8 mouse cellular contexts compared by ENCODE assay signal in genomic region chr10:25359959-25360811, GRCm38 (mm10). TPM values are rescaled to one million over a fixed set of nuclear protein-coding genes. Genes with fewer than 3 reads are reported as not detected.
DNase-seq lines count a peak whose midpoint lies in the region; ATAC-seq and TF ChIP-seq lines count a peak whose summit lies in the region.

No protein-coding gene starts in this region.

- peak overlapping the region; percentile 91 for H3K27ac ChIP-seq in forebrain, embryonic 10.5 days
- peak overlapping the region; percentile 90 for H3K27ac ChIP-seq in hindbrain, embryonic 10.5 days
- peak overlapping the region; percentile 80 for H3K27ac ChIP-seq in limb, embryonic 14.5 days (replicated peaks; ENCODE audit: low read depth, low read length)
- H3K27ac ChIP-seq in midbrain, embryonic 15.5 days, result peak overlapping the region; percentile 65
- H3K27ac ChIP-seq in testis, adult 2 months (ENCODE audit: control insufficient read depth, insufficient read depth, low read depth, low read length), result peak overlapping the region; percentile 84

- H3K4me2 ChIP-seq in limb, embryonic 14.5 days (replicated peaks; ENCODE audit: low read depth, low read length, severe bottlenecking), result peak overlapping the region; percentile 69
- peak overlapping the region; percentile 89 for H3K4me2 ChIP-seq in midbrain, embryonic 15.5 days

- TF ChIP-seq CTCF in testis, adult 2 months (IDR thresholded peaks at IDR 0.05; ENCODE audit: control insufficient read depth, insufficient read depth, insufficient replicate concordance, low read depth, low read length), result no peak

- TF ChIP-seq POLR2A in limb, embryonic 14.5 days (IDR thresholded peaks at IDR 0.05; ENCODE audit: borderline replicate concordance, extremely low read depth, insufficient read depth, insufficient read length), result no peak
- TF ChIP-seq POLR2A in testis, adult 2 months (IDR thresholded peaks at IDR 0.05; ENCODE audit: control insufficient read depth, low read depth, low read length), result no peak

- H3K27me3 ChIP-seq in erythroblast, embryonic 14.5 days (ENCODE audit: control insufficient read depth), result peaks cover 44% of the 10 kb centered on the region
- H3K27me3 ChIP-seq in forebrain, embryonic 10.5 days (ENCODE audit: poor library complexity, severe bottlenecking), result peaks cover 12% of the 10 kb centered on the region; the same call in 1 of the 2 replicates
- H3K27me3 ChIP-seq in hindbrain, embryonic 10.5 days (ENCODE audit: insufficient read depth, poor library complexity, severe bottlenecking), result 0 out of 2 replicates have a peak, but pooled peaks cover 7% of the 10 kb centered on the region
- H3K27me3 ChIP-seq in limb, embryonic 14.5 days (ENCODE audit: control insufficient read depth, insufficient read depth, low read length), result no peaks in the 10 kb centered on the region
- H3K27me3 ChIP-seq in midbrain, embryonic 15.5 days (replicated peaks), result 0 out of 2 replicates have a peak, but pooled peaks cover 3% of the 10 kb centered on the region
- H3K27me3 ChIP-seq in testis, adult 2 months (ENCODE audit: control insufficient read depth, insufficient read depth, low read length), result no peaks in the 10 kb centered on the region

- H3K4me3 ChIP-seq in erythroblast, embryonic 14.5 days (replicated peaks), result peak overlapping the region; percentile 77
- H3K4me3 ChIP-seq in forebrain, embryonic 10.5 days, result peak overlapping the region; percentile 86
- peak overlapping the region; percentile 83 for H3K4me3 ChIP-seq in hindbrain, embryonic 10.5 days
- H3K4me3 ChIP-seq in limb, embryonic 14.5 days (replicated peaks; ENCODE audit: low read length), result peak overlapping the region; percentile 81
- peak overlapping the region; percentile 94 for H3K4me3 ChIP-seq in midbrain, embryonic 15.5 days
- H3K4me3 ChIP-seq in testis, adult 2 months (ENCODE audit: control insufficient read depth, low read depth, low read length), result peak overlapping the region; percentile 95

- H3K36me3 ChIP-seq in erythroblast, embryonic 14.5 days (ENCODE audit: control insufficient read depth), result no peaks in the 10 kb centered on the region
- H3K36me3 ChIP-seq in forebrain, embryonic 10.5 days (replicated peaks), result no peaks in the 10 kb centered on the region
- no peaks in the 10 kb centered on the region for H3K36me3 ChIP-seq in hindbrain, embryonic 10.5 days
- no peaks in the 10 kb centered on the region for H3K36me3 ChIP-seq in limb, embryonic 14.5 days (ENCODE audit: control insufficient read depth, insufficient read depth, low read length)
- no peaks in the 10 kb centered on the region for H3K36me3 ChIP-seq in midbrain, embryonic 15.5 days (replicated peaks)
- no peaks in the 10 kb centered on the region for H3K36me3 ChIP-seq in testis, adult 2 months (ENCODE audit: control insufficient read depth, insufficient read depth, low read length)

- H3K9ac ChIP-seq in limb, embryonic 14.5 days (ENCODE audit: low read depth, low read length, severe bottlenecking), result peak overlapping the region; percentile 89
- H3K9ac ChIP-seq in midbrain, embryonic 15.5 days, result peak overlapping the region; percentile 73

- peaks cover 17% of the 10 kb centered on the region for H3K4me1 ChIP-seq in erythroblast, embryonic 14.5 days (ENCODE audit: control insufficient read depth)
- peaks cover 27% of the 10 kb centered on the region for H3K4me1 ChIP-seq in forebrain, embryonic 10.5 days
- peaks cover 11% of the 10 kb centered on the region; the same call in 1 of the 2 replicates for H3K4me1 ChIP-seq in hindbrain, embryonic 10.5 days (replicated peaks)
- H3K4me1 ChIP-seq in limb, embryonic 14.5 days (ENCODE audit: control insufficient read depth, insufficient read depth, low read length), result peaks cover 21% of the 10 kb centered on the region
- peaks cover 15% of the 10 kb centered on the region for H3K4me1 ChIP-seq in midbrain, embryonic 15.5 days
- H3K4me1 ChIP-seq in testis, adult 2 months (ENCODE audit: control insufficient read depth, insufficient read depth, low read length), result peaks cover 6% of the 10 kb centered on the region

- no peak for ATAC-seq in erythroblast, adult 5-6 weeks (replicated peaks; ENCODE audit: low FRiP score, poor library complexity, severe bottlenecking)
- ATAC-seq in limb, embryonic 14.5 days (ENCODE audit: low FRiP score, low read depth), result peak; percentile 24
- ATAC-seq in midbrain, embryonic 15.5 days (replicated peaks), result no peak; the same call in none of the 2 replicates

- peak; percentile 49 for DNase-seq in adrenal gland, adult 2 months
- DNase-seq in forebrain, embryonic 10.5 days (ENCODE audit: extremely low spot score, low spot score), result peak; percentile 25
- peak; percentile 41 for DNase-seq in hindbrain, embryonic 10.5 days (ENCODE audit: low spot score)
- no peak for DNase-seq in limb, embryonic 14.5 days (ENCODE audit: low spot score)

- H3K9me3 ChIP-seq in erythroblast, embryonic 14.5 days (ENCODE audit: control insufficient read depth, low read length), result no peaks in the 10 kb centered on the region
- H3K9me3 ChIP-seq in forebrain, embryonic 10.5 days, result no peaks in the 10 kb centered on the region
- no peaks in the 10 kb centered on the region for H3K9me3 ChIP-seq in hindbrain, embryonic 10.5 days
- H3K9me3 ChIP-seq in limb, embryonic 14.5 days (ENCODE audit: control insufficient read depth, low read length), result no peaks in the 10 kb centered on the region
- no peaks in the 10 kb centered on the region for H3K9me3 ChIP-seq in midbrain, embryonic 15.5 days

- 0% methylated on average over 60 of the region's 84 CpGs for WGBS in forebrain, embryonic 10.5 days
- under 1% methylated on average over 82 of the region's 84 CpGs for whole genome bisulfite sequencing in hindbrain, embryonic 10.5 days
- under 1% methylated on average over 48 of the region's 84 CpGs for WGBS in limb, embryonic 14.5 days
- WGBS in midbrain, embryonic 15.5 days, result under 1% methylated on average over 53 of the region's 84 CpGs

RNA-seq across cellular contexts. Expression of gene Epb41l2, which starts 0.6 kb away (rescaled TPM):
- polyA plus RNA-seq in erythroblast, embryonic 14.5 days (2012), result 0.47 and 0.48 TPM in 2 replicates
- total RNA-seq in erythroblast, adult 5-6 weeks (2015; ENCODE audit: low replicate concordance), result 11.5 and 13.6 TPM in 2 replicates
- total RNA-seq in erythroblast, adult 5-6 weeks (2017; ENCODE audit: low replicate concordance), result 6.0 and 8.3 TPM in 2 replicates
- total RNA-seq in adrenal gland, adult 2 months (2021), result 10 to 100 TPM; 61.7 to 71.6 TPM
- polyA plus RNA-seq in adrenal gland, adult 2 months (2012; rRNA removed), result 16.9 and 20.5 TPM in 2 replicates
- 42.7 and 43.0 TPM in 2 replicates for polyA plus RNA-seq in forebrain, embryonic 10.5 days (2016; fragmentation: Nextera tagmentation; extraction: Ambion mirVana)
- 33.8 and 40.5 TPM in 2 replicates for polyA plus RNA-seq in hindbrain, embryonic 10.5 days (2016; fragmentation: Nextera tagmentation; extraction: Ambion mirVana)
- 120 and 143 TPM in 2 replicates for polyA plus RNA-seq in limb, embryonic 14.5 days (2012; rRNA removed)
- polyA plus RNA-seq in limb, embryonic 14.5 days (2014; fragmentation: Nextera tagmentation; extraction: Ambion mirVana), result 78.1 and 81.7 TPM in 2 replicates
- polyA plus RNA-seq in midbrain, embryonic 15.5 days (2015; fragmentation: Nextera tagmentation; extraction: Ambion mirVana), result 25.4 and 27.7 TPM in 2 replicates
- 162 and 171 TPM in 2 replicates for polyA plus RNA-seq in testis, adult 2 months (2012; rRNA removed)

RNA-seq across cellular contexts. Expression of gene Akap7, which starts 52.5 kb away (rescaled TPM):
- 2.5 and 2.6 TPM in 2 replicates for polyA plus RNA-seq in erythroblast, embryonic 14.5 days (2012)
- total RNA-seq in erythroblast, adult 5-6 weeks (2015; ENCODE audit: low replicate concordance), result 162 and 177 TPM in 2 replicates
- total RNA-seq in erythroblast, adult 5-6 weeks (2017; ENCODE audit: low replicate concordance), result 292 and 295 TPM in 2 replicates
- 10 to 100 TPM; 70.3 to 73.3 TPM for total RNA-seq in adrenal gland, adult 2 months (2021)
- polyA plus RNA-seq in adrenal gland, adult 2 months (2012; rRNA removed), result 1.7 and 1.9 TPM in 2 replicates
- 15.1 and 16.4 TPM in 2 replicates for polyA plus RNA-seq in forebrain, embryonic 10.5 days (2016; fragmentation: Nextera tagmentation; extraction: Ambion mirVana)
- 15.6 and 16.3 TPM in 2 replicates for polyA plus RNA-seq in hindbrain, embryonic 10.5 days (2016; fragmentation: Nextera tagmentation; extraction: Ambion mirVana)
- 14.1 and 20.9 TPM in 2 replicates for polyA plus RNA-seq in limb, embryonic 14.5 days (2012; rRNA removed)
- polyA plus RNA-seq in limb, embryonic 14.5 days (2014; fragmentation: Nextera tagmentation; extraction: Ambion mirVana), result 17.6 and 20.0 TPM in 2 replicates
- 38.5 and 42.4 TPM in 2 replicates for polyA plus RNA-seq in midbrain, embryonic 15.5 days (2015; fragmentation: Nextera tagmentation; extraction: Ambion mirVana)
- 9.3 and 9.4 TPM in 2 replicates for polyA plus RNA-seq in testis, adult 2 months (2012; rRNA removed)

Comparison
In these comparisons a context has a peak if more than half of its experiments do, and no peak if none do; other contexts are left out.
1. RNA of gene Epb41l2, which starts 0.6 kb away (polyA plus RNA-seq): 162 to 171 TPM in testis, adult 2 months, 78.1 to 143 TPM in limb, embryonic 14.5 days, 42.7 to 43.0 TPM in forebrain, embryonic 10.5 days, 33.8 to 40.5 TPM in hindbrain, embryonic 10.5 days, 25.4 to 27.7 TPM in midbrain, embryonic 15.5 days and 16.9 to 20.5 TPM in adrenal gland, adult 2 months; 0.47 to 0.48 TPM in erythroblast, embryonic 14.5 days; every median in the first group is over 10 times any median in the second.
2. Peak in every context shown above with its lines, with median percentiles within 50 percentile points of each other: H3K4me3 ChIP-seq and H3K27ac ChIP-seq.